Mouse (Mus musculus) erythroblast, embryonic 14.5 days (primary cell): Measurements from ENCODE around the gene Rnpep.

Source experiments
- GATA1 ChIP-seq: IDR thresholded peaks from 2 replicates; pipeline ENCODE4 v1.6.1; 2012; ENCODE audit warnings: low read length, inconsistent platforms, mixed read lengths
- TAL1 ChIP-seq: IDR thresholded peaks from 3 replicates; pipeline ENCODE4 v1.6.1; 2012; ENCODE audit warnings: low read length, inconsistent platforms, mixed read lengths

DNA sequence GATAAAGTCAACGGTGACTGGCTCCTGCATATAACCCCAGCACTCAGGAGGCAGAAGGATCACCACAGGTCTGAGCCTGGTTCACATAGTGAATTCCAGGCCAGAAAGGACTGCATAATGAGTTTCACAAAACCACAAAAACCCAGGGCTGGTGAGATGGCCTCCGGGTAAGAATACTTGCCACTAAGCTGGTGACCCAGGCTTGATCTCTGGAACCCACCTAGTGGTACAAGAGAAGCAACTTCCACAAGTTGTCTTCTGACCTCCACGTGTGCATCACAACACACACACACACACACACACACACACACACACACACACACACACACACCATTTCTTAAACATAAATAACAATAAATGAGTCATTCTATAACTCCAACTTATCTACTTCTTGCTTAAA, 21.6 kb downstream of the Rnpep start:
- TF ChIP-seq GATA1 (no peak), TAL1 (no peak)
